Mouse (Mus musculus): ENCODE measurements around the gene Gosr2. TPM values are rescaled to one million over a fixed set of nuclear protein-coding genes. Genes with fewer than 3 reads are reported as not detected.

Gene Gosr2
- polyA plus RNA-seq, 1 experiment from 2014 or later = 92.2 TPM

DNA sequence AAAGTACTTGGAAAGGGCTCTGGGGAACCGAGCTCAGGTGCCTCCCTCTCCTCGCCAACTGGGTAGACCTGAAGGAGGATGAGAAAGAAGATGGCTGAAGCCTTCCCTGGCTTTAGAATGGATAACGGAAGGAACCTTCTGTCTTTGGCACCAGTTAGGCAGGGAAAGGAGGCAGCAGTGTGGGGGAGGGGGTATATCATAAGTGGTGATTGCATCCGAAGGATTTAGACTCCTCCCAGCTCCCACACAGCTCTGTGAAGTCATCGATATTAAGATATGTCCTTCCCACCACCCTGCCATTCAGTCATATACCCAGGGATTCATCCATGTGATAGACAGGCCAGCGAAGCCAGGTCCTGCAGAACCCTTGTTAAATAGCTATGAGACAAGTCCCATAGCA lies 46.3 kb downstream of the Gosr2 start:
- no peak overlapping the region for H3K4me2 ChIP-seq (replicated peaks; ENCODE audit: low read depth, low read length)
- ATAC-seq (ENCODE audit: low FRiP score, low TSS enrichment) = no peak
- peaks cover 12% of the 10 kb centered on the region for H3K4me1 ChIP-seq (ENCODE audit: insufficient read depth, low read length)
- 81% methylated on average over 6 of the region's 6 CpGs for WGBS
- no peaks in the 10 kb centered on the region for H3K9me3 ChIP-seq (ENCODE audit: low read length)
- H3K27me3 ChIP-seq (ENCODE audit: insufficient read depth, low read length) = peaks cover 85% of the 10 kb centered on the region
- H3K9ac ChIP-seq (replicated peaks; ENCODE audit: low read length) = no peak overlapping the region
- no peaks in the 10 kb centered on the region for H3K36me3 ChIP-seq (ENCODE audit: insufficient read depth, low read length)
- H3K27ac ChIP-seq (ENCODE audit: low read length) = no peak overlapping the region
- H3K4me3 ChIP-seq (ENCODE audit: low read length) = no peak overlapping the region

- Histone ChIP-seq H3K36me3 (ENCODE audit: insufficient read depth, low read length) (no peaks in the 10 kb centered on the region), H3K9me3 (ENCODE audit: low read length) (no peaks in the 10 kb centered on the region), H3K27me3 (ENCODE audit: insufficient read depth, low read length) (peaks cover 76% of the 10 kb centered on the region), H3K27ac (ENCODE audit: low read length) (no peak overlapping the region), H3K4me2 (replicated peaks; ENCODE audit: low read depth, low read length) (peak overlapping the region; percentile 56), H3K4me3 (ENCODE audit: low read length) (peak overlapping the region; percentile 44), H3K4me1 (ENCODE audit: insufficient read depth, low read length) (peaks cover 18% of the 10 kb centered on the region), H3K9ac (replicated peaks; ENCODE audit: low read length) (no peak overlapping the region)
- WGBS = under 1% methylated on average over 37 of the region's 37 CpGs
- peak; percentile 15; the same call in 1 of the 2 replicates for ATAC-seq (ENCODE audit: low FRiP score, low TSS enrichment)
Measured at GRCm38 (mm10) chr11:103649983-103650493, 47.7 kb downstream of the Gosr2 start.

DNA sequence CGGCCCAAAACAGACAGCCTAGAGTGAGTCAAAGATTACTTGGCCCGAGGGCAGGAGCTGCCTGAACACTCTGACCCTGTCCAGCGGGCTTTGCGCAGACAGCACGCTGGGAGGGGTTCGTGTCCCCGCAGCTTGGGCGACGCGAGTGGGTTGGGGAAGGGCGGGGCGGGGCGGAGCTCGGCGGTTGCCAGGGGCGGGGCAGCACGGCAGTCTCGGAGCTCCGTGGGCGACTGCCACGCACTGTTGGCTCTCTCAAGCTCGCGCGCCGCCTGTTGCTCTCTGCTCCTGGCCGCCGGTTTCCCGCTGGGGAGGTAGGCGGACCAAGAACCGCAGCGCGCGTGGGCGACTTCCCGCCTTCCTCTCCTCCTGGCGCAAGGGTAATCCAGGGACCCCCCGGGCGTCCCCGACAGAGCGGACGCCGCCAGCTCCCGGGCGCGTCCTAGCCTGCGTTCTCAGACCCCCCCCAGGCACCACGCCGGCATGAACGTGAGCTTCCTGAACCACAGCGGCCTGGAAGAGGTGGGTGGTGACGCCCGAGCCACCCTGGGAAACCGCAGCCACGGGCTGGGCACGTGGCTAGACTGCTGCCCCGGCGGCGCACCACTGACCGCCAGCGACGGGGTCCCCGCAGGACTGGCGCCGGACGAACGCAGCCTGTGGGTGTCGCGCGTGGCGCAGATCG lies 48.3 kb downstream of the Gosr2 start, which contains the start of gene Rprml:
Gene Rprml (plus strand): TSS at position 270 of the 682 bp plus-strand sequence.
- peak within 1 kb of the TSS; percentile 56 for H3K4me2 ChIP-seq (replicated peaks; ENCODE audit: low read depth, low read length)
- H3K9ac ChIP-seq (replicated peaks; ENCODE audit: low read length) = no peak within 1 kb of the TSS
- under 1% methylated on average over 71 of the region's 71 CpGs for WGBS
- 0 out of 2 replicates have a peak, but pooled peaks have one; percentile 23 for ATAC-seq (ENCODE audit: low FRiP score, low TSS enrichment)
- H3K4me3 ChIP-seq (ENCODE audit: low read length) = peak within 1 kb of the TSS; percentile 44
- H3K9me3 ChIP-seq (ENCODE audit: low read length) = peaks cover 1% of the 10 kb centered on the region; the same call in 1 of the 2 replicates
- no peaks in the 10 kb centered on the region for H3K36me3 ChIP-seq (ENCODE audit: insufficient read depth, low read length)
- peaks cover 18% of the 10 kb centered on the region for H3K4me1 ChIP-seq (ENCODE audit: insufficient read depth, low read length)
- H3K27ac ChIP-seq (ENCODE audit: low read length) = no peak within 1 kb of the TSS
- peaks cover 73% of the 10 kb centered on the region for H3K27me3 ChIP-seq (ENCODE audit: insufficient read depth, low read length)

- no peak overlapping the region for H3K9ac ChIP-seq (replicated peaks; ENCODE audit: low read length)
- ATAC-seq (ENCODE audit: low FRiP score, low TSS enrichment) = no peak
- H3K27me3 ChIP-seq (ENCODE audit: insufficient read depth, low read length) = peaks cover 70% of the 10 kb centered on the region
- peaks cover 18% of the 10 kb centered on the region for H3K4me1 ChIP-seq (ENCODE audit: insufficient read depth, low read length)
- H3K4me2 ChIP-seq (replicated peaks; ENCODE audit: low read depth, low read length) = no peak overlapping the region
- H3K27ac ChIP-seq (ENCODE audit: low read length) = no peak overlapping the region
- no peak overlapping the region for H3K4me3 ChIP-seq (ENCODE audit: low read length)
- no peaks in the 10 kb centered on the region for H3K36me3 ChIP-seq (ENCODE audit: insufficient read depth, low read length)
- 34% methylated on average over 7 of the region's 7 CpGs for WGBS
- H3K9me3 ChIP-seq (ENCODE audit: low read length) = peaks cover 4% of the 10 kb centered on the region; the same call in 1 of the 2 replicates
Measured at GRCm38 (mm10) chr11:103648656-103649055, 49.0 kb downstream of the Gosr2 start.

- Histone ChIP-seq H3K9ac (replicated peaks; ENCODE audit: low read length) (no peak overlapping the region), H3K4me3 (ENCODE audit: low read length) (no peak overlapping the region), H3K27me3 (ENCODE audit: insufficient read depth, low read length) (peaks cover 66% of the 10 kb centered on the region), H3K27ac (ENCODE audit: low read length) (no peak overlapping the region), H3K9me3 (ENCODE audit: low read length) (peaks cover 4% of the 10 kb centered on the region; the same call in 1 of the 2 replicates), H3K36me3 (ENCODE audit: insufficient read depth, low read length) (no peaks in the 10 kb centered on the region), H3K4me2 (replicated peaks; ENCODE audit: low read depth, low read length) (no peak overlapping the region), H3K4me1 (ENCODE audit: insufficient read depth, low read length) (peaks cover 18% of the 10 kb centered on the region)
- no peak for ATAC-seq (ENCODE audit: low FRiP score, low TSS enrichment)
- 11% methylated on average over 11 of the region's 11 CpGs for WGBS
Measured at GRCm38 (mm10) chr11:103647921-103648620, 49.6 kb downstream of the Gosr2 start.

DNA sequence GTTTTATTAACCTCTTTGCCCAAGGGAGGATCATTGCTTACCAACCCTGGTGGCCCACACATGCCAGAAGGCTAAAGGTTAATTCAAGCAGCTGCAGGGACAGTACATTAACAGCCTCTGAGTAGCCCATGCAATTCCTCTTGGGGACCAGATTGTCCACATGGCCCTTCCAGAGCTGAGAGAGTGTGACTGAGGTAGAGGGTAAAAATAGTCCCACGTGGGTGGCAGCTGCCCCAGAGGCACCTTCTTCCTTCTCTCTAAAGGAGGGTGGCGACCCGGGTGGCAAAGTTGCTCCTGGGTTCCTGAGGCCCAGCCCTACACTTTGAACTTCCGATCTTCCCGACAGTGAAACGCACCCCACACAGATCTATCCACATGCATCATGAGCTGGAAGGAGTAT lies 51.4 kb downstream of the Gosr2 start:
- H3K4me1 ChIP-seq (ENCODE audit: insufficient read depth, low read length) = peaks cover 18% of the 10 kb centered on the region
- no peak for ATAC-seq (ENCODE audit: low FRiP score, low TSS enrichment)
- no peak overlapping the region for H3K9ac ChIP-seq (replicated peaks; ENCODE audit: low read length)
- H3K9me3 ChIP-seq (ENCODE audit: low read length) = peaks cover 4% of the 10 kb centered on the region; the same call in 1 of the 2 replicates
- WGBS = 63% methylated on average over 6 of the region's 6 CpGs
- H3K4me3 ChIP-seq (ENCODE audit: low read length) = no peak overlapping the region
- H3K36me3 ChIP-seq (ENCODE audit: insufficient read depth, low read length) = no peaks in the 10 kb centered on the region
- H3K4me2 ChIP-seq (replicated peaks; ENCODE audit: low read depth, low read length) = no peak overlapping the region
- no peak overlapping the region for H3K27ac ChIP-seq (ENCODE audit: low read length)
- H3K27me3 ChIP-seq (ENCODE audit: insufficient read depth, low read length) = peaks cover 49% of the 10 kb centered on the region

GRCm38 (mm10) chr11:103645731-103646130 lies 52.0 kb downstream of the Gosr2 start:
- Histone ChIP-seq H3K9ac (replicated peaks; ENCODE audit: low read length) (no peak overlapping the region), H3K9me3 (ENCODE audit: low read length) (peaks cover 4% of the 10 kb centered on the region; the same call in 1 of the 2 replicates), H3K4me3 (ENCODE audit: low read length) (no peak overlapping the region), H3K27me3 (ENCODE audit: insufficient read depth, low read length) (peaks cover 48% of the 10 kb centered on the region), H3K4me1 (ENCODE audit: insufficient read depth, low read length) (peaks cover 18% of the 10 kb centered on the region), H3K36me3 (ENCODE audit: insufficient read depth, low read length) (no peaks in the 10 kb centered on the region), H3K27ac (ENCODE audit: low read length) (no peak overlapping the region), H3K4me2 (replicated peaks; ENCODE audit: low read depth, low read length) (no peak overlapping the region)
- no peak for ATAC-seq (ENCODE audit: low FRiP score, low TSS enrichment)
- WGBS = 27% methylated on average over 8 of the region's 8 CpGs

DNA sequence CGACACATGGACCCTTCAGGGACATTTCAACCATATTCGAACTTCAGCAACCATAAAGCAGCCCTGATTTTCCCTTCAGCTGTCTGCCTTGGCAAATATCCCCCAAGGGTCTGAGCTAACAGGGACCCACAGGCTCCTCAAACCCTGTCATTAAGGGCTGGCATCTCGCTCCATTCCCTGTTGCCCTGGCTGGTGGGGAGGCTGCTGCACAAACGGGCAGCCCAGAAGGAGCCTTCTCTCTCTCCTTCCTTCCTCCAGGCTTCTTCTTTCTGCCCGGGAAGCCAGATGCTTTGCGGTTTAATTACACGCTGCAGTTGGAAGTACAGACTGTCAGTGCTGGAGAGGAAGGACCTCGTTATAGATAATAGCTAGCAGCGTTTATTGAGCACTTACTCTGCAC lies 54.5 kb downstream of the Gosr2 start:
- Histone ChIP-seq H3K9ac (replicated peaks; ENCODE audit: low read length) (no peak overlapping the region), H3K36me3 (ENCODE audit: insufficient read depth, low read length) (no peaks in the 10 kb centered on the region), H3K27ac (ENCODE audit: low read length) (no peak overlapping the region), H3K4me2 (replicated peaks; ENCODE audit: low read depth, low read length) (no peak overlapping the region), H3K4me3 (ENCODE audit: low read length) (no peak overlapping the region), H3K4me1 (ENCODE audit: insufficient read depth, low read length) (peaks cover 6% of the 10 kb centered on the region; the same call in 1 of the 2 replicates), H3K9me3 (ENCODE audit: low read length) (peaks cover 4% of the 10 kb centered on the region; the same call in 1 of the 2 replicates), H3K27me3 (ENCODE audit: insufficient read depth, low read length) (peaks cover 39% of the 10 kb centered on the region)
- WGBS = 69% methylated on average over 9 of the region's 9 CpGs
- ATAC-seq (ENCODE audit: low FRiP score, low TSS enrichment) = no peak

DNA sequence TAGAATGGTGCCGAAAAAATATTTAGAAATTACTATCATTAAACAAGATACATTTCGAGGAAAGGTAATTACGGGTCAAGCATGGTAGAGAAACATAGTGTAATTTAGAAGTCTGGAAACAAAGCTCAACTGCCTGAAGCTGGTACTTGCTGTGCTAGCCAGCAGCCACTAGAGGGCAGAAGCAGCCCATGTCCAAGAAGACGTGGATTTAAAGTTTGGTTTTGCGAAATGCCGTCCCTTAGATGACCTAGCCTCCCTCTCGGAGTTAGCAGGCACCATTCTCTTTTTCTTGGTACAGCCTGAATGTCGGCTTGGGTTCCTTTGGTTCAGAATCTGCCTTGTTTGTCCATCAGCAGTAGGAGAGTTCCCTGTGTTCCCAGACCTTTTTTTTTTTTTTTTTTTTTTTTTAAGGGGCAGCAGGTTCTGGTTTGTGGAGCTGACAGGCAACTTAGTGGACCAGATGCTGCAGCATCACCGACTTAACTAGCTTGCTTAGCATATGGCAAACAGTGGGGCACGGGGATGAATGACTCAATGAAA lies 58.2 kb downstream of the Gosr2 start:
- H3K9me3 ChIP-seq (ENCODE audit: low read length) = peaks cover 3% of the 10 kb centered on the region; the same call in 1 of the 2 replicates
- 5% methylated on average over 10 of the region's 10 CpGs for WGBS
- no peak for ATAC-seq (ENCODE audit: low FRiP score, low TSS enrichment)
- no peak overlapping the region for H3K4me2 ChIP-seq (replicated peaks; ENCODE audit: low read depth, low read length)
- no peaks in the 10 kb centered on the region for H3K36me3 ChIP-seq (ENCODE audit: insufficient read depth, low read length)
- H3K4me3 ChIP-seq (ENCODE audit: low read length) = no peak overlapping the region
- peaks cover 25% of the 10 kb centered on the region for H3K27me3 ChIP-seq (ENCODE audit: insufficient read depth, low read length)
- H3K4me1 ChIP-seq (ENCODE audit: insufficient read depth, low read length) = no peaks in the 10 kb centered on the region
- no peak overlapping the region for H3K9ac ChIP-seq (replicated peaks; ENCODE audit: low read length)
- H3K27ac ChIP-seq (ENCODE audit: low read length) = no peak overlapping the region

Data from kidney, embryonic 16.5 days (tissue).